Mouse (Mus musculus): ENCODE results near the gene Peli3. TPM values are rescaled to one million over a fixed set of nuclear protein-coding genes. Genes with fewer than 3 reads are reported as not detected.
A peak's percentile ranks its signal among the peaks of the same experiment; 100 is the strongest.

Peli3 gene
- polyA plus RNA-seq, 1 experiment from 2014 or later, result 2.4 TPM

DNA sequence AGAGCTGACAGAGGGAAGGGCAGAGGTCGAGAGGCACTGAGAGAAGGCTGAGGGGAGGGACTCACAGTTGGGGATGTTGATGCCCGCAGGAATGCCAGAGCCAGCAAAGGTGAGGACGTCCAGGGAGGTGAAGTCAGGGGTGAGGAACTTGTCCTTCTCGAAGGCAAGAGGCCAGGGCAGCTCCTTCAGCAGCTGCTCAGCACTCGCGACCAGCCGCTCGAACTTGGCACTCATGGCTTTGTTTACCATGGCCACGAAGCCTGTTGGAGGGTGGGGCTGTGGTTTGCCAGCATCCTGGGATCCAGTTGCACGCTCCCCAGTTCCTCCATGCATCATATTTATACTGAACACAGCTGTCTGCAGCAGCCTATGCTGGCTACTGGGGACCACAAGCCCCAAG lies 26.1 kb downstream of the Peli3 start:
- no peaks in the 10 kb centered on the region for H3K9me3 ChIP-seq (ENCODE audit: low read length)
- no peaks in the 10 kb centered on the region for H3K4me1 ChIP-seq (ENCODE audit: insufficient read depth, low read length)
- no peak overlapping the region for H3K9ac ChIP-seq (replicated peaks; ENCODE audit: low read length)
- no peaks in the 10 kb centered on the region for H3K27me3 ChIP-seq (ENCODE audit: insufficient read depth, low read length)
- H3K36me3 ChIP-seq (ENCODE audit: insufficient read depth, low read length), result peaks cover 77% of the 10 kb centered on the region
- ATAC-seq (ENCODE audit: low FRiP score, low TSS enrichment), result no peak
- H3K4me2 ChIP-seq (replicated peaks; ENCODE audit: low read depth, low read length), result no peak overlapping the region
- no peak overlapping the region for H3K4me3 ChIP-seq (ENCODE audit: low read length)
- WGBS, result 85% methylated on average over 10 of the region's 10 CpGs
- H3K27ac ChIP-seq (ENCODE audit: low read length), result no peak overlapping the region

DNA sequence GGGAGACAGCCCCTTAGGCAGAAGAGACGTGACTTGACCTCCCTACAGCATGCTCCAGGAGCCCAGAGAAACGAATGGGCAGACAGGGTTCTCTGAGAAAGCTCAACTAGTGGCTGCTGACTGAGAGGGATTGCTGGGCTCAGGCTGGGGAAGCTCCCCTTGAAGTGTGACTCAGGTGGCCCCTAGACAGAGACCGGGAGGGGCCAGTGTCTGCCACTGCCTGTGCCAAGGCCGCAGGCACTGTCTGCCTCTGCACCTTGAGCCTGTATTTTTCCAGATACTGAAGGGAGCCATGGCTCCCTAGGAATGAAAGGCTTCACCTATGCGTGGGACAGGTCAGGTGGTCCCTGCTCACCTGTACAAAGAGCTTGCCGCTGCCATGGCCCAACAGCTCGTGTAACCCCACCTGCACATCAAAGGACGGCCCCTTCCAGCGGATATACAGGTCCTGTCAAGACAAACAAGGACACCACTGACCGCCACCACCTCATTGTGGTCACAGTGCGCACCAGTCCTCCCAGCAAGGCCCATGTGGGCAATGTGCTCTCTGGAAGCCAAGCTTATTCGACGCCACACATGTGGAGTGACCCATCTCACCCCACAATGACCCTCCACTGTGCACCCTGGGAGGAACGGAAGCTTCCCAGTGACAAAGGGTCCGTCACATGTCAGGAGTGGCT lies 26.9 kb downstream of the Peli3 start:
- Histone ChIP-seq H3K27ac (ENCODE audit: low read length) (no peak overlapping the region), H3K9ac (replicated peaks; ENCODE audit: low read length) (no peak overlapping the region), H3K36me3 (ENCODE audit: insufficient read depth, low read length) (peaks cover 72% of the 10 kb centered on the region), H3K27me3 (ENCODE audit: insufficient read depth, low read length) (no peaks in the 10 kb centered on the region), H3K4me3 (ENCODE audit: low read length) (no peak overlapping the region), H3K4me1 (ENCODE audit: insufficient read depth, low read length) (no peaks in the 10 kb centered on the region), H3K9me3 (ENCODE audit: low read length) (no peaks in the 10 kb centered on the region), H3K4me2 (replicated peaks; ENCODE audit: low read depth, low read length) (no peak overlapping the region)
- WGBS, result 90% methylated on average over 15 of the region's 15 CpGs
- ATAC-seq (ENCODE audit: low FRiP score, low TSS enrichment), result no peak

DNA sequence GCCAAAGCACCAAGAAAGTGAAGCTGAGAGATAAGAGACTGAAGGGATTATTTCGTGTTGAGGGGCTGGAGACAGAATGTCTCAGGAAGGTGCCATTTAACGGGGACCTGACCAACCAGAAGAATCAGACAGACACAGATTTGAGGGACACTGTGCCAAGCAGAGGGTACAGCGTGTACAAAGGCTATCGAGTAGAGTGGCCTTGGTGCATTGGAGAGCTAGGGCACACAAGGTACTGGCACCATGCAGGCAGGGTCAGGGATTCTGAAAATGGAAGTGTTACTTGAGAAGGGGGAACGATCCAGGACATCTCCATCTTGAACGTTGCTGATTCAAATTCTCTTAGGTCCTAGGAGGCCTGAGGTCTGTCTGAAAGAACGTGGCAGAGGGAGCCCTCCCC lies 33.6 kb downstream of the Peli3 start:
- Histone ChIP-seq H3K9ac (replicated peaks; ENCODE audit: low read length) (no peak overlapping the region), H3K36me3 (ENCODE audit: insufficient read depth, low read length) (peaks cover 51% of the 10 kb centered on the region), H3K4me2 (replicated peaks; ENCODE audit: low read depth, low read length) (no peak overlapping the region), H3K4me3 (ENCODE audit: low read length) (no peak overlapping the region), H3K4me1 (ENCODE audit: insufficient read depth, low read length) (peaks cover 6% of the 10 kb centered on the region), H3K27me3 (ENCODE audit: insufficient read depth, low read length) (no peaks in the 10 kb centered on the region), H3K9me3 (ENCODE audit: low read length) (no peaks in the 10 kb centered on the region), H3K27ac (ENCODE audit: low read length) (no peak overlapping the region)
- WGBS, result 90% methylated on average over 7 of the region's 7 CpGs
- no peak for ATAC-seq (ENCODE audit: low FRiP score, low TSS enrichment)

DNA sequence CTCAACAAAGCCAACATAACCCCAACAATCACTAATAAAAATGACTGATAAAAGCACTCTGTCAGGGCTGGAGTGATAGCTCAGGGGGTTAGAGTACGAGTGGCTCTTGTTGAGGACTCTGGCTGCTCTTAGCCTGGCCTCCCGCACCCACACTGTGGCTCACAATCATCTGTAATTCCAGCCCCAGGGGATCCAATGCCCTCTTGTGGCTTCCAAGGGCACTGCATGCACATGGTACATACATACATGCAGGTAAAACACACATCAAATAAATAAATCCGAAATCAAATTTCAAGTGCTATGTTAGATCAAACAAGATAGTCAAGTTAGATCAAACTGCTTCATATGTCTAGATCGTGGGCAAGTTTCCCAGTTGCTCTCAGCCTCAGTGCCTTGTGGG lies 34.8 kb downstream of the Peli3 start:
- Histone ChIP-seq H3K4me3 (ENCODE audit: low read length) (no peak overlapping the region), H3K4me2 (replicated peaks; ENCODE audit: low read depth, low read length) (no peak overlapping the region), H3K36me3 (ENCODE audit: insufficient read depth, low read length) (peaks cover 39% of the 10 kb centered on the region), H3K9me3 (ENCODE audit: low read length) (no peaks in the 10 kb centered on the region), H3K27ac (ENCODE audit: low read length) (no peak overlapping the region), H3K9ac (replicated peaks; ENCODE audit: low read length) (no peak overlapping the region), H3K27me3 (ENCODE audit: insufficient read depth, low read length) (no peaks in the 10 kb centered on the region), H3K4me1 (ENCODE audit: insufficient read depth, low read length) (peaks cover 6% of the 10 kb centered on the region)
- WGBS, result 89% methylated on average over 4 of the region's 4 CpGs
- no peak for ATAC-seq (ENCODE audit: low FRiP score, low TSS enrichment)

DNA sequence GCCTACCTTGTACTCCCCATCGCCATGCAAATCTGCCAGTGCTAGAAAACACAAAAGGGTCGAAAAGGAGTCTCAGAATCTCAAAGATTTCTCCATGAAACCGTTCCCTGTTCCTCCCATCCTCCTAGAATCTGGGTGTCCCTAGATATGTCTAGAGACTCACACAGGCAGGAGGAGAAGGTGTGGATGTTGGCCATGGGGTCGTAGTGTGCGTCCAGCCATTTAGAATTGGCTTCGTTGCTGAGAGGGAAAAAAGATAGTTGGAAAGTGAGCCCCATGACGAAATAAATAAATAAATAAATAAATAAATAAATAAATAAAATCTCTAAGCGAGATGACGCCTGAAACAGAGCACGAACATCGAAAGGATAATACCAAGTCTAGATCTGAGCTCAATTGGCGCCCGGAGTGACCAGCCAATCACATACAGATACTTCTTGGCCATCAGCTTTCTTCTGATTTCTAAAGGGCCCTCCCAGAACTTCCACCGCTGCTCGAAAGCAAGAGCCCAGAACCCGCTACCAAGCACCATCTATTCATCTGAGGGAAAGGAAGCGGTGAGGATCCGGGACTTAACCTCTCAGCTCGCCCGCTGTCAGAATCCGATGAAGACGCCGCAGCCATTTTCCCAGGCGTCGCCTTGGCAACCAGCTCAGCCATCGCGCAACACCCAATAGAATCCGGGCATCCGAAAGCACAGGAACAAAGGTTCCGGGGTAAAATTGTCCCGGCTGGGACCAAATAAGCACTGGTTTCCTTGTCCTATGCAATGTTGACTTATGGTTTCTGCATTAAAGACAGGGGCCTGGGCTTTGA lies 36.7 kb downstream of the Peli3 start, which contains the start of gene Bbs1:
Bbs1 (minus strand) TSS at position 650 of the 816 bp plus-strand sequence.
- ATAC-seq (ENCODE audit: low FRiP score, low TSS enrichment), result peak; percentile 57
- WGBS, result 9% methylated on average over 31 of the region's 31 CpGs
- Histone ChIP-seq H3K9ac (replicated peaks; ENCODE audit: low read length) (peak within 1 kb of the TSS; percentile 57), H3K36me3 (ENCODE audit: insufficient read depth, low read length) (peaks cover 33% of the 10 kb centered on the region), H3K4me2 (replicated peaks; ENCODE audit: low read depth, low read length) (peak within 1 kb of the TSS; percentile 72), H3K27ac (ENCODE audit: low read length) (no peak within 1 kb of the TSS), H3K9me3 (ENCODE audit: low read length) (no peaks in the 10 kb centered on the region), H3K4me3 (ENCODE audit: low read length) (peak within 1 kb of the TSS; percentile 62), H3K4me1 (ENCODE audit: insufficient read depth, low read length) (peaks cover 6% of the 10 kb centered on the region), H3K27me3 (ENCODE audit: insufficient read depth, low read length) (no peaks in the 10 kb centered on the region)

DNA sequence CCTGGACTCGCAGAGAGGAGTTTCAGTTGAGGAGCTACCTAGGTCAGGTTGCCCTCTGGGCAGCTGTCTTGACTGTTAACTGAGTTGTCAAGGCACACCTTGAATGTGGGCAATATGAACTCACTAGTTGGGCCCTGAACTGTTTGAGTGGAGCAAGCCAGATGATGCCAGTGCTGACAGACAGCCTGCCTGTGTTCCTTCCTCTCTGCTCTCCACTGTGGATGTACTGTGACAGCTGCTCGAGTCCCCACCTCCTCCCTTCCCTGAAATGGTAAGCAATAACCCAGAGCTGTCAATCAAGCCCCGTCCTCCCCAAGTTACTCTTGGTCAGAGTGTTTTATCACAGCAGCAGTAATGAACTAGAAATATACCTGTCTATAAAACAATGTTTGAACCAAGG lies 43.0 kb downstream of the Peli3 start:
- Histone ChIP-seq H3K4me2 (replicated peaks; ENCODE audit: low read depth, low read length) (no peak overlapping the region), H3K4me1 (ENCODE audit: insufficient read depth, low read length) (peaks cover 7% of the 10 kb centered on the region; the same call in 1 of the 2 replicates), H3K4me3 (ENCODE audit: low read length) (no peak overlapping the region), H3K27me3 (ENCODE audit: insufficient read depth, low read length) (no peaks in the 10 kb centered on the region), H3K27ac (ENCODE audit: low read length) (no peak overlapping the region), H3K9me3 (ENCODE audit: low read length) (no peaks in the 10 kb centered on the region), H3K9ac (replicated peaks; ENCODE audit: low read length) (no peak overlapping the region), H3K36me3 (ENCODE audit: insufficient read depth, low read length) (0 out of 2 replicates have a peak, but pooled peaks cover 2% of the 10 kb centered on the region)
- no peak for ATAC-seq (ENCODE audit: low FRiP score, low TSS enrichment)
- 65% methylated on average over 3 of the region's 3 CpGs for WGBS

DNA sequence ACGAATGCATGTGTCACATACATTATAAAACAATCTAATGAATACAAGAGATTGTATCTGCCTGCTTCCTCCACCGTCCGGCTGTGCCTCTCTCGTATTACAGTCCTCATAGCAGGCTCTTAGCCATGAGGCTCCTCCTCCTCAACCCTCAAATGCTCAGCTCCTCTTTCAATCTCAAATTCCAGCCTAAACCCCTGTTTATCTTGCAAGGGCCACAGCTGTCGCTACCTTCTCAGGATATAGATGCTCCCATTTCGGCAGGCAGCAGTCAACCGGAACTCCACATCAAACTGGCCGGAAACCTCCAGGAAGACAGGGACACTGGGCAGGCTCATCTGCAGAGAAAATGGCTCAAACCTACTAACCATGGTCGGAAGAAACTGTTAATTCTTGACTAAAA lies 44.0 kb downstream of the Peli3 start:
- Histone ChIP-seq H3K27me3 (ENCODE audit: insufficient read depth, low read length) (no peaks in the 10 kb centered on the region), H3K9ac (replicated peaks; ENCODE audit: low read length) (no peak overlapping the region), H3K36me3 (ENCODE audit: insufficient read depth, low read length) (0 out of 2 replicates have a peak, but pooled peaks cover 2% of the 10 kb centered on the region), H3K4me2 (replicated peaks; ENCODE audit: low read depth, low read length) (no peak overlapping the region), H3K4me1 (ENCODE audit: insufficient read depth, low read length) (peaks cover 7% of the 10 kb centered on the region; the same call in 1 of the 2 replicates), H3K4me3 (ENCODE audit: low read length) (no peak overlapping the region), H3K9me3 (ENCODE audit: low read length) (no peaks in the 10 kb centered on the region), H3K27ac (ENCODE audit: low read length) (peak overlapping the region; percentile 38; the same call in 1 of the 2 replicates)
- ATAC-seq (ENCODE audit: low FRiP score, low TSS enrichment), result no peak
- 29% methylated on average over 9 of the region's 9 CpGs for WGBS

DNA sequence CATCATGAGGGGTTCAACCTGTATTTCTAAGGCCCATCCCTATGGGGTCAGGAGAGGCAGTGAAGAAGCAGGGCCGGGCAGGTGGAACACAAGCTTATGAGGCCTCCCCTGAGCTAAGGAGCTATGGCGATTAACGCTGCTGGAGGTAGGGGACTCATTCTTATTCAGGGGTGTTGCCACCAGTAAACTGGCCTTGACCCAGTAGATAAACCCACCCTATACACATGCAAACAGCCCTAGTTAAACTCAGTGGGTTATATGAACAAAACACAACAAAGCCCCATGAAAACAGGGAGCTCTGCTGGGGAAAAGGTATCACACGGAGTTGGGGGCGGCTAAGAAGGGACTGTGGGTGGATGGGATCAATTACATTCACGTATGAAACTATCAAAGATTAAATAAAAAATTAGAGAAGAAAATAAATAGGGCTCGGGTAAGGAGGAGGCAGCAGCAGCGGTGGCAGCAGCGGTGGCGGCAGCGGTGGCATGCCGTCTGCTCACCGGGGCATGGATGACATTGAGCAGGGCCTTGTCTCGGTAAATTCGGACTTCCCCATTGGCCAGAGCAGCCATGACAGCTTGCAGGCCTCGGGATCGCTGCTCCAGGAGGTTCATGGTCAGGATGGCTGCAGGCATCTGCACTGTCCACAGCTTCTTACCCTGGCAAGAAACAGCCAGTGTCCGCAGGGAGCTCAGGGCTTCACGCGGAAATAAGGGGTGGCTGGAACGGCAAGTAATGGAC lies 46.0 kb downstream of the Peli3 start:
- peaks cover 7% of the 10 kb centered on the region; the same call in 1 of the 2 replicates for H3K4me1 ChIP-seq (ENCODE audit: insufficient read depth, low read length)
- H3K27me3 ChIP-seq (ENCODE audit: insufficient read depth, low read length), result no peaks in the 10 kb centered on the region
- H3K4me3 ChIP-seq (ENCODE audit: low read length), result 0 out of 2 replicates have a peak overlapping the region, but pooled peaks have one; percentile 1
- no peaks in the 10 kb centered on the region for H3K9me3 ChIP-seq (ENCODE audit: low read length)
- ATAC-seq (ENCODE audit: low FRiP score, low TSS enrichment), result peak; percentile 35; the same call in 1 of the 2 replicates
- 0 out of 2 replicates have a peak, but pooled peaks cover 2% of the 10 kb centered on the region for H3K36me3 ChIP-seq (ENCODE audit: insufficient read depth, low read length)
- 37% methylated on average over 21 of the region's 21 CpGs for WGBS
- H3K9ac ChIP-seq (replicated peaks; ENCODE audit: low read length), result no peak overlapping the region
- H3K4me2 ChIP-seq (replicated peaks; ENCODE audit: low read depth, low read length), result peak overlapping the region; percentile 34
- peak overlapping the region; percentile 24; the same call in 1 of the 2 replicates for H3K27ac ChIP-seq (ENCODE audit: low read length)

DNA sequence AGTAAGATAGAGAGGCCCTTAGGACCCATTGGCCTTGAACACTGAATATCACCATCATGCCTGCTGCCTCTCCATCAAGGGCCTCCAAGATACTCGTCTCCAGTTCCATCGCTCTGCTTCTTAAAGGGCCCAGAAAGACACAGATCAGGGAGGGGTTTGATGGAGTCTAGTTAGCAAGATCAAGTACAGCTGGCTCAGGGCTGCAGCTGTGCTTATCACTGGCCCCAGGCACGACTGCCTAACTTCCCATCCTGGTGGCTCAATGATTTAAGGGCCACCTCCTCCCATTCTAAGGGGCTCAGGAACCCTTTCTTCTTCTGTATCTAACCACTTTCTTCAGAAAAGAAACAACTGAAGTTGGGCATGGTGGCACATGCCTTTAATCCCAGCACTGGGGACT lies 51.1 kb downstream of the Peli3 start:
- no peaks in the 10 kb centered on the region for H3K27me3 ChIP-seq (ENCODE audit: insufficient read depth, low read length)
- no peak overlapping the region for H3K9ac ChIP-seq (replicated peaks; ENCODE audit: low read length)
- ATAC-seq (ENCODE audit: low FRiP score, low TSS enrichment), result no peak
- no peak overlapping the region for H3K4me2 ChIP-seq (replicated peaks; ENCODE audit: low read depth, low read length)
- H3K36me3 ChIP-seq (ENCODE audit: insufficient read depth, low read length), result 0 out of 2 replicates have a peak, but pooled peaks cover 4% of the 10 kb centered on the region
- no peak overlapping the region for H3K27ac ChIP-seq (ENCODE audit: low read length)
- peaks cover under 1% of the 10 kb centered on the region; the same call in 1 of the 2 replicates for H3K4me1 ChIP-seq (ENCODE audit: insufficient read depth, low read length)
- H3K9me3 ChIP-seq (ENCODE audit: low read length), result no peaks in the 10 kb centered on the region
- whole genome bisulfite sequencing, result 73% methylated on average over 3 of the region's 3 CpGs
- no peak overlapping the region for H3K4me3 ChIP-seq (ENCODE audit: low read length)
